In genomic region chr14:103477959-103478358, GRCm38 (mm10) we compare ENCODE assay signal across 1 mouse cellular context.
TF ChIP-seq lines count a peak whose summit lies in the region.

No protein-coding gene starts in this region.

TF ChIP-seq in CH12.LX, 34 proteins besides CTCF, POLR2A, EP300 and RAD21 (continued from another document):
- TF ChIP-seq CHD2 (IDR thresholded peaks at IDR 0.05; ENCODE audit: low read length) (no peak), USF2 (conservative IDR thresholded peaks at IDR 0.05; ENCODE audit: low read depth, low read length) (no peak), POLR2AphosphoS2 (IDR thresholded peaks at IDR 0.05; ENCODE audit: low read depth, low read length) (no peak), NRF1 (IDR thresholded peaks at IDR 0.05; ENCODE audit: low read depth, low read length) (no peak), TBP (conservative IDR thresholded peaks at IDR 0.05; ENCODE audit: low read depth, low read length) (no peak), ELF1 (IDR thresholded peaks at IDR 0.05; ENCODE audit: low read depth, low read length) (0 out of 2 replicates have a peak, but pooled peaks have one; percentile 33), MEF2A (IDR thresholded peaks at IDR 0.05; ENCODE audit: borderline replicate concordance, low read depth, low read length) (peak; percentile 63; the same call in 1 of the 2 replicates)
